Mouse (Mus musculus): Measurements from ENCODE around the gene Dlgap5. TPM values are rescaled to one million over a fixed set of nuclear protein-coding genes. Genes with fewer than 3 reads are reported as not detected.

Dlgap5 gene
- total RNA-seq, 1 experiment from 2014 or later, result 5.6 TPM

DNA sequence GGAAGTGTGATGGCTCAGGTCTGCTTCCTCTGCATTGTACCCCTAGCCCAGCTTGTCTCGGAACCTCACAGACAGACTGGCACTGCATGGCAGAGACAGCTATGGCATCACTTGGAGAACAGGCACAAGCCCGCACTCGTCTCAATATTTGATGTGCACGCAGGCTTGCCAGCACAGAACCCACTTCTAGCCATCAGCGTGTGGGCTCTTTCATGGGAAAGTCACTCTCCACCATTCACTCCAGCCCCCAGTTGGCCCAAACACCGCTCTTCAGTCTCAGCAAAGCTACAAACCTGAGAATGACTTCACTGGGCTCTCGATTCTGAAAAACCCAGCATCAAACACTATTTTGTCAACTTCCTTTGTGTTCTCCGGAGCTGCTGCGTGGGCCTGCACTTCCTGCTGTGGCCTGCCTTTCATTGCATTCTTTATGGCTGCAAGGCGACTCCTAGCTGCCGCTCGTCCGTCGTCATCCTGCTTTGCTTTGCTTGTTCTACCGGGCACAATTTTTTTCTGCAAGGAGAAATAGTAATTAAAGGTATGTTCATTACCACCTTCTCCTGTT is 22.7 kb downstream of the Dlgap5 start:
- no peak for DNase-seq

DNA sequence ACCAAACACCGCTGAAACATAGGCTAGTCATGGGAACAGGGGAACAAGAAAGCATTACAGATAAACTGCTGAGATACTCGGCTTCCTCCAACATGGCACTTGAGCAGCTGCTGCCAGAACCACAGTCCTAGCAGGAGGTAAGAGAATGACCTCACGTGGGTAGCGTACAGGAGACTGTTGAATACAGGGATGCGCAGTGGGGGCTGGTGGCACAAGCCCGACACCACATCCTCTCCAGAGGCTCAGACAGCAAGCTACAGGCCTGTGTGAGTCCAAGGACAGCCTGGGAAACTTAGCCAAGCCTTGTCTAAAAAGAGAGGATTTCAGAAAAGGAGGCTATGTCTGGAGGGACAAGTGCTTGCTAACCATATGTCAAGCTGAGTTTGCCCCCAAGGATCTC is 23.2 kb downstream of the Dlgap5 start:
- no peak for DNase-seq

DNA sequence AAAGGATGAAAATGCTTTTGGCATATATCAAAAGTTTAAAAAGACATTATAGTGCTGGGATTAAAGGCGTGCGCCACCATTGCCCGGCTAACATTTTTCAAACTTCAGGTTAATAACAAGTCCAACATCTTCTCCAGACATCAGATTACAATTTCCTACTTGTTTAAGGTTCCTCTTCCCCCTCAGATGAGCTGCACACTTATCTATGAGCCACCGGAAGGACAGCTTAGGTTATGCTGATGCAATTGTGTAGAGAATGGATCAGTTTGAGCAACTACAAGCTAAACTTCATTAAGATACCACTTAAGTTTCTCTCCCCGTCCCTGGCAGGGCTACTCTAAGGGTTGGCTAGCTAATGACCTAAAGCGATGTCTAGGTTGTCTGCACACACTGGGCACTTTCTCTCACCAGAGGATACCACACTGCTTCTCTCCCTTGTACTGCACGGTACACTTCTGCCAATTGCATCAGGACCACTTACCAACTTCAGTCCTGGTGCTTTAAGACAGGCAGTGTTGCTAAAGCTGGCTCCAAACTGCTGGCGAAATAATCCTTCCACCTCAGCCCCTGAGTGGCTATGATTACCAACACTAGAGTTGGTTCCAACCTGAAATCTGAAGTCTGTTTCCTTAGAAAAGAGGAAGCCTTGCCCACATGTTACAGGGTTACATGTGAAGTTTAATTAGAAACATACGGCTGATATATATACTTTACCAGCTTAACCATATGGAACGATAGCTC is 24.7 kb downstream of the Dlgap5 start:
- no peak for DNase-seq

DNA sequence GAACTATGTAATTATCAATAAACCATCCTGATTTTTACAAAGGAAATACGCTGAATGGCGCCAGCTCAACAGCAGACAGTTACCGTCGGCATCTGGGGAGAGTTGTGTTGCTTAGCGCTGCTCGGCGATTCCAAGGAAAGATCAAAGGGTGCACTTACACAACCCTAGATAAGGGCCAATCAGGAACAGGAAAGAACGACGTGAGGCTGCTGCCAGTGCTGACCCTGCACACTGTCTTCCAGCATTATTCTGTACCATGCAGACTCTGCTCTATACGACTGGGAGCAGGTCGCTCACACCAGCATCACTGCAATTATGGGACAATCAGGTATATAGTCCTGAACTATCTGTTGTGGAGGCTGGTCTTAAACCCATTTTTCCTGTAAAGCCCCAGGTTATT is 32.1 kb downstream of the Dlgap5 start:
- no peak for DNase-seq

DNA sequence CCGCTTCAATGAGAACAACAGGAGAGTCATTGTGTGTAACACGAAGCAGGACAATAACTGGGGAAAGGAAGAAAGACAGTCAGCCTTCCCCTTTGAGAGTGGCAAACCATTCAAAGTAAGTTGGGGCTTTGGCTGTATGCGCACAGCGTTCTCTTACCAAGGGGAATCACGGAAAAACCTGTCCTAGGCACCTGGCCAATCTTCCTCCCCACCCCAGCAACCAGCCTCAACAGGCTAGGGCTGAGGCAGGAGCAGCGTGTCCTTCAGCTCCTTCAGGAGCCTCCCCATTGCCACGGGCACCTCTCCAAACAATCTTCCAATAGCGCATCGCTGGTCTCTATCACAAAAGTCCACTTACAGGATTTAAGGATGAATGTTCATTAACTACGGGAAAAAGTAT is 33.6 kb downstream of the Dlgap5 start:
- DNase-seq, result no peak

DNA sequence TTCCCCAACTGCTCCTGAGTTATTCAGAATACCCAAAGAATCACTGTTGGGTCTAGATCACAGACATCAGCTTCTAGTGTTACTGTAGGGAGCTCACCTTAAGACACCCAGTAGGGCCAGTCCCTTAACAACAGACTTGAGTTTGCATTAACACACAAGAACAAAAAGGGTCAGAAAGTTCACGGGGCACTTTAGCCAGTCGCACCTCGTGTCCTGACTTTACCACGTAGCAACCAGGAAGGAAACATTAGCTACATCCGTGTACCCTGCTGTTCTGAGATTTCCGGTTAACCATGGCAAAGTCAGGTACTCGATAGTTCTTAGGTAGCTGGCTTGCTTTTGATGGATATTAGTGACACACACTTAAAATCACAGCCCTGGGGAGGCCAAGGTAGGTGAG is 34.3 kb downstream of the Dlgap5 start:
- no peak for DNase-seq

DNA sequence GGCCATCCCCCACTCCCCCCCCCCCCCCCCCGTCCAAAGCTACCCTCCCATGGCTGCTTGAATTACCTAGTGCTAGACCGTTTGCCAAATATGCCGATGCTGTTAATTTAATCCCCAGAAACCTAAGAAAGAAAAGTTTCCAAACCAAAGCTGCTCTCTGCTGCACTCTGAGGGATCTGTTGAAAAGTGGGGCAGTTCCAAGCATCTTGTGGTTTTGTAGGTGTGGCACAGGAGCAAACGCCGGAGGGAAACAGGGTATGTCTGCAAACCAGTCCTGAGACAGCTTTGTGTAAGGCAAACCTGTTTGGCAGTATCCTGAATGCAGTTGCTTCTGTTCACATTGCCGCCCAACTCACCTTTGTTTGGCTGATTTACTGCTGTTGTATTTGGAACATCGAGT is 39.9 kb downstream of the Dlgap5 start:
- no peak for DNase-seq

DNA sequence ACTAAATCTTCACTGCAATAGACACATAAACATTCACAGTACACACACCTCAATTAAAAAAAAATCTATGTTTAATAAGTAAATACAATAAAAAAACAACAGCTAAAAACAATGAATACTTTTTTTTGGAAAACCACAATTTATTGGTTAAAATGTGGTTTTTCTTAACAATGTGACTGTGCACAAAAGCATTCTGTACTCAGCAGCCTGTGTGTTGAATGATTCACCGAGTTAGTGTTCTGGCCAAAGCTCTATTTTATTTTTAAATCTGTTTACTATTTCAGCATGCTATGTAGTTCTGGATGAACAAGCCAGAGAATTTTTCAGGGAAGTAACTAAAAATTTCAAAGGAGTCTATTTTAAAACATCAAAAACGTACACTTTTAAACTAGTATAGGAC is 41.7 kb downstream of the Dlgap5 start:
- DNase-seq, result no peak

DNA sequence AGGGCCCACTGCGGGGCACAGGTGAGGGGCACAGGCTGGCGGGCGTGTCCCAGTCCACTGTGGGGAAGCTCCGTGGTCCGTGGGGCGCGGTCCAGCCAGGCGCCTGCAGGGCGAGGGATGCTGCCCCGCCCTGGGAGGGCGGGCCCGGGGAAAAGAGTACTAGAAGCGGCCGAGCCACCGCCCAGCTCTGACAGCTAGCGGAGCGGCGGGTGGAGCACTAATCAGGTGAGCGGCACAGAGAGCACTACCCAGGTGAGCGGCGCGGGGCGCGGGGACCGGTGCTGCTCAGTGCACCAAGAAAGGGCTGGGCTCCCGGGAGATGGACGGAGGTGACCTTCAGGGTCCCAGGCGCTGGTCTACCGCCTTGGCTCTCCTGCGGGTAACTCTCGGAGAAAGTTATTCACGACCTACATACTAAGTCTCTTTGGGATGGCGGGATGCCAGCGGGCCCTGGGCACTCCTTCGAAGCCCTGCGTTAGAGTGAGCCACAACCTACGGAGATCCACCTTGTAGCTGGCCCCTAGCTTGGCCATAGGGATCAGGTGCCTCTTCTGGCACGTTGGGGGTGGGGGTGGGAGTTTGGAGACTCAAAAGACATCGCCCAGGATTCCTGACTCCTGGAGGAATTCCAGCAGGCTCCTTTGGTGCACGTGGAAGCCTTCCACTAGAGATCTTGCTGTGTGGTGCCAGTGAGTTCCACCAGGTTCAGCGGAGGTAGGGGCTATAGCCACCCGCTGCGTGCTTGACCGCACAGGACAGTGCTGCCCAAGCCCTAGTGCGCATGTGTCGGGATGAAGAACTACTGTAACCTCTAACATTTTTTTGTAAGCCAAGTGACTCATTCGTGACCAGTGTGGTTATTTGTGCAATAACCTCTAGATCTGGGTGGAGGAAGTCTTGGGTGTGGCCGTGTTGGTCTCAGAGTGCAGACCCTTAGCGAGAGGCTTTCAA is 44.2 kb downstream of the Dlgap5 start:
- DNase-seq, result peak; percentile 61

DNA sequence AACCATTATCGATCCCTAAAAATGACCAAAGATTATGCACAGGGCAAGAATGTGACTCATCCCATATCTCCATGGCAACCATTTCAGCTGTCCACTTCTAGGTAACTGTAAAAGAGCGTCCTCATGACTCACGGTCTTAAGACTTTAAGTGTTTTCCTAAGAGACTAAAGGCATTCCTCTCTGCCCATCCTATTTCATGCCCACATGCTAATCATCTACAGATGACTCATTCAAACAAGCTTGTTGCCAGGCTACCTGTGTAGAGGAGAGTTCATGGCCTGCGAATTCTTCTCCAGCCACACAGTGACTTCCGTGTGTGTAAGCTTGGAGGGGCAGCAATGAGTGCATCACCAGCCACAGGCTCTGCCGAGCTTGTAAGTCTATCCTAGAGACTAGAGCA is 46.5 kb downstream of the Dlgap5 start:
- DNase-seq, result no peak

DNA sequence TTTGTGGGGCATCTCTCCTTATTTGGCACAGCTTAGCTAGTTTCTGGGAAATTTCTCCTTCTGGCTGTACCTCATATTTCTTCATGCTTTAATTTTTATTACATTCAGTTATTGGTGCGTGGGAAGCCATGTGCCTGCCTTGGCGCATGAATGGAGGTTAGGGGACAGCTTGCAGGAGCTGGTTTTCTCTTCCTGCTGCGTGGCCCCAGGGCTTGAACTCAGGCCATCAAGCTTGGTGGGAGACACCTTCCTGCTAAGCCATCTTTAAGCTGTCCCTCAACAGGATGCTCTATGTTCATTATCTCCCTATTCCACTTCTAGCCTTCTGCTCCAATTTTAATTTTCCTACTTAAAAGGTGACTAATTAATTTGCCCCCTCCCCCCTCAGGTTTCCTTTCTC is 47.4 kb downstream of the Dlgap5 start:
- no peak for DNase-seq

DNA sequence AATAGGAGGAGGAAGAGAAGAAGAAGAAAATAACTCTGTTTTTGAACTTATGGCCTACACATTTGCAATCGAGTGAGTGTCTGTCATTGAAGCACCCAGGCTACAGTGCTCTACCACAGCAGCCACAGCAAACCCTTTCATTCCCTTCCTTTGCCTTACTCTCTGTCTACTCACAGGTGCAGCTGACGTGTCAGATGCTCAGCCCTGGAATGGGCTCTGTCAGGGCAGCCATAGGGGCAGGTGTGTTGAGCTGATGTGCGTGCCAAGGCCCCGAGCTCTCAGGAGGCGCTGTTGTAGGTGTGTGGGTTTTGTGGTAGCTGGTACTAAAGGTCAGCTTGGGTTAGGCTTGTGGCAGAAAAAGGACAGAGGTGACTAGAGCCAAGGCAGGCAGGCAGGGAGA is 48.5 kb downstream of the Dlgap5 start:
- DNase-seq, result no peak

DNA sequence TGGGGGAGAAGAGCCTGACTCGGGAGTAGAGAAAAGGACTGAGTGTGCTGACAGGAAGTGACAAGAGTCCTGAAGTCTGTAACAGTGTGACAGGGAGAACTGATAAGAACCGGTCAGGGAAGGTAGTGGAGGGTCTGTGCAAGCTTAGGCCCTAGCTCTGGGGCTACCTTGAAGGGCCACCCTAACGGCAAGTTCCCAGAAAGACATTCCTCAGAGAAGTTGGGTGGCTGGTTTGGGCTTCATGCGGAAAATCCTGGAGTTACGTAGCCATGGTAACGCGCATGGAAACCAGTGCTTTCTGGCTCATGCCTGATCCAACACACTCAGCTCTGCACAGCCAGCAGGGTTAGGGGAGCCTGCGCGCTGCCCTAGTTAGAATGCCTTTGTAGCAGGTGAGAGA is 50.7 kb downstream of the Dlgap5 start, which contains the start of gene Lgals3:
Gene Lgals3, plus strand, starts transcription at position 291 of the 400 bp plus-strand sequence.
- DNase-seq, result peak; percentile 16

DNA sequence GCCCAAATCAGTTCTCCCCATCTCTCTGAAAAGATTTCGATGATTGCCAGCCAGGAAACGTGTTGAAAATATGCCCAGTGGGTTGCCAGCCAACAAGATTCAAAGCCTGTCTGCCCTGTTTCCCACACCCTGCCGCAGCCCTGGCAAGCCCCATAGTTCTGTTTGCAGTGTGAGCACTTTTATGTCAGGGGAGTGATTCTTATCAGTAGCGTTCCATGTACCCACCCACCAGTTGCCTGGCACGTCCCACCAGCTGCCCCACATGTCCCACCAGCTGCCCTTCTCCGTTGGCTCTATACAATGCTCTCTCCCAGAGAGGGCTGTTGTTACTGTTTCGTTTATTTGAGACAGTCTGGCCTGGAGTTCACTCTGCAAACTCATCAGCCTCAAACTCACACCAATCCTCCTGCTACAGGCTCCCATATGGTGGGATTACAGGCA is 51.3 kb downstream of the Dlgap5 start:
- peak; percentile 19 for DNase-seq

DNA sequence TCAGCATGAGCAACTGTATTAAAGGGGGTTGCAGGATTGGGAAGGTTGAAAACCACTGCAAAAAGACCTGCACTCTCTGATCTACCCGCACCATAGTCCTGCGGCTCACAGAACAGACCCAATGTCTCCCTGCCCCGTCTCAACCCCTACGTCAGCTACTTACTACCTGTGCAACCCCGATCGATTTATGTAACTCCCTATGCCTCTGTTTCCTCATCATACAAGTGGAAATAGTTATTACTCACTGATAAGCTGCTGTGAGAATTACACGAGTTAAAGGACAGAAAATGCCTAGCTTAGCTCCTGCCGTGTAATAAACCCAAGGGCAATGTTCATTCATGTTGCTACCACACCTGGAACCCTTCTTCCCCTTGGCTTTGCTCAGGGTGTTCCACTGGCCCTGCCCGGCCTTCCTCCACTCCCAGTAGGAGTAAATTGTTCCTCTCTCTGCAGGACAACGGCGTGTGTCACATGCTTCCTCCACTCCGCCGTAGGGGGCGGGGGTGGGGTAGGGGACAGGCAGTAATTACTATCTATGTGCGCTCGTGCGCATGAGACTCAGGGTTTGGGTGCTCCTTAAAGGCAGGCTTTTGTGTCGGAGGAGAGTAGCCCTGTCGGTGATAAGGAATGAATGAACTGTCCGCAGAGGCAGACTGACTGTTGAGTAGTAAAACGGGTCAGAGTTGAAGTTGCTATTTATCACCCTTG is 53.3 kb downstream of the Dlgap5 start:
- no peak for DNase-seq

DNA sequence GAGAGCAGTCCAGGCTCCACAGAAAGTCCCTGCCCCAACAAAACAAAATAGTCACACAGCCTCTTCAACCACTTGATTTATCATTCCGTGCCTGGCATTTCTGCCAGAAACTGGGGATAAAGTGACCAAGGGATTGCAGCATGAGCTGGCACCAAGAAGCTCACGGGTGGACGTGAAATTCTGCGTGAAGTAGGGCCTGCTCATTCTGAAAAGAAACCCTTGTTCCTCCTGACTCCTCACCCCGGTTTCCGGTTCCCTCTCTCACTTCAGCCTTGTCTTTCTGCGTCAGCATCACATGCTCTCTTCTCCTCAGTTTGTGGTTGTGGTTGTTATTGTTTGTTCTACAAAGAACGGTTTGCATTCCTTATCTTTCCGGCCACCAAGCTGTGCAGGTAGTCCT is 56.3 kb downstream of the Dlgap5 start:
- no peak for DNase-seq

DNA sequence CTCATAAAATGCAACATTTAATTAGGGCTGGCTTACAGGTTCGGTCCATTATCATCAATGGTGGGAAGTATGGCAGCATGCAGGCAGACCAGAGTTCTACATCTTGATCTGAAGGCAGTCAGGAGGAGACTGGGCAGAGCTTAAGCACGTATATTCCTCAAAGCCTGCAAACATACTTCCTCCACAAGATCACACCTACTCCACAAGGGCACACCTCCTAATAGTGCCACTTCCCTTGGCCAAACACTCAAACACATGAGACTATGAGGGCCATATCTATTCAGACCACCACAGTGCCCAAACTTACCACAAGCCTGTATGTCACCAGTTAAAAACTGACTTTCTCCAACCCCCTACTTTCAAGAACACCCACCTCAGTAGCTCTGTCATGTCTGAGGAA is 56.8 kb downstream of the Dlgap5 start:
- DNase-seq, result no peak

DNA sequence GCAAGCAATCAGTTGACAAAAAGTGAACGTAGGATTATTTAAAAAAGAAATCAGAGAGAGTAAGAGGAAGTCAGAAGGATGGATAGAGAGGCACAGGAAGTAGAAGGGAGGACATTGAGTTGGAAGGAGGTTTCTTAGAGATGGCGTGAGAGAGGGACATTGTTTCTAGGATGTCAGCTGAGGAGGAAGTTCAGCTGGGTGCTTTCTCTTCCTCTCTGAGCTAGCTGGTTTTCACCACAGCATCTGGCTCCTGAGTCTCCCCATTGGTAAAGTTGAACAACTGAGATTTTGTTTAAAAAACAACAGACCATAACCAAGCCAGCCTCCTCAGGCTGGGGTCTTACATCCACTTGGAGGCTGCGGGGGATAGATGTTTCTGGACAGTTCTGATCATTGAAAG is 58.6 kb downstream of the Dlgap5 start:
- no peak for DNase-seq

DNA sequence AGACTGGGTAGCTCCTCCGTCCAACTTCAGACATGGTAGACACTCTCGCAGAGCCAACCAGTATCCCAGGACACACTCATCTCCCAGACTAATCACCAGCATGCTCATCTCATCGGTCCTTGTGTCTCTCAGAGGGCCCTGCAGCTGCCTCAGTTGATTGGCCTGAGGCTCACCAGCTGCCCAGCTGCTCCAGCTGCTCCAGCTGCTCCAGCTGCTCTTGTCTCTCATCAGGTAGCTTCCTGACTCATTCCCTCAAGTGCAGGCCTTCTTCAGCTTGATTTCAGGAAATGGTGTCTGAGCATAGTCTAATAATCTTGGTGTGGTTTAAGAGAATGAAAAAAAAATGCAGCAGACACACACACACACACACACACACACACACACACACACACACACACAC is 61.6 kb downstream of the Dlgap5 start:
- DNase-seq, result no peak

DNA sequence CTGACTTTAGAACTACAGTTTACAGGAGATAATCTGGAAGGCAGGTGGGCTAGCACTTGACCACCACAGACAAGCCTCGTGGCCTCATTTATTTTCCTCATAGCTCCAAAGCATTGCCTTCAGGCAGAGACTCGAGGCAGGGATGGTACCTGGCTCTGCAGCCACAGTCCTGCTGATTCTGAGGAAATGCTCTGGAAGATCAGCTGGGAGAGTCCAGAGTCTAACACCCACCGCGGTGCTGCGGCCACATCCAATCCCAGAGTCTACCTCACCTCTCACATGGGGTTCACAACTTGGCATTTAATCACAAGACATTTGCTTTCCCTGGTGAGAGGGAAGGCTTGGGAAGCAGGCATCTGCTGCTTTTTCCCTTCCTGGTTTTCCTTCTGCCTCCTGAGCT is 63.3 kb downstream of the Dlgap5 start:
- DNase-seq, result no peak

DNA sequence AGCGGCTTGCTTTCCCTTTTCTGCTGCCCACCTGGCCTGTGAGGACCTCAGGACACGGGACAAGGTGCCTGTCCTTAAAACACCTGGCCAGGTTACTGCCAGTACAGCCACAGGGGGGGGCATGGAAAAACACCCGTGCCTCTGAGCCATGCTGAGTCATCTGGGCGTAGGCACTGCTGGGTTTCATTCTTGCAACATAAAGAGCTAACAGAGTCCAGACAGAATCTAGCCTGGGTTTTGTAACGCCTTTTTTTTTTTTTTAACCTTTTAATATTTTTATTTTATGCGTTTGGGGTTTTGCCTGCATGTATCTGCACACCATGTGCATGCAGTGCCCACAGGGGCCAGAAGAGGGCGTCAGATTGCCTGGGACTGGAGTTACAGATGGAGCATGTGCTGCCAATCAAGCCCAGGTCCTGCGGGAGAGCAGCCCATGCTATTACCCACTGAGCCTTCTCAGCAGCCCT is 64.1 kb downstream of the Dlgap5 start:
- DNase-seq, result peak; percentile 47

DNA sequence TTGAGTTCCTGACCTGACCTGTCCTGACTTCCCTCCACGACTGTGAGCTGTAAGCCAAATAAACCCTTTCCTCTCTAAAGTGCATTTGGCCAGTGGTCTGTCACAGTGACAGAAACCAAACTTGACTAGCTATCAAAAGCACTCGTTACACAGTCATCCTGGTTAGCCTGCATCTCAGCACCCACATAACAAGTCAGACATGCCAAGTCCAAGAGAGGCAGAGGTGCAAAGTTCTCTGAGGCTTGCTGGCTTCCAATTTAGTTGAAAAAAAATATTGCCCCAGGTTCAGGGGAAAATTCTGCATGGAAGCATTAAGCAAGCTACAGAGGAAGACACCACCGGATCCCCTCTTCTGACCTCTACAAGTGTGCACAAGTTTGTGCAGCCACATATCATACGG is 65.0 kb downstream of the Dlgap5 start:
- DNase-seq, result no peak

Data from adrenal gland, postnatal 25 days (tissue).